Mouse (Mus musculus) intestine, embryonic 16.5 days (tissue): ENCODE results near the gene Aldh1l1. TPM values are rescaled to one million over a fixed set of nuclear protein-coding genes. Genes with fewer than 3 reads are reported as not detected.

Experiments used
- ATAC-seq: fragments of 200-750 bp; cut with Nextera tagmentation; 2 replicates; pipeline ENCODE4 v1.8.0; 2017; ENCODE audit warnings: moderate TSS enrichment, moderate library complexity
- H3K27ac ChIP-seq: fragments of 300-500 bp; sonication (generic); 2 replicates; pipeline ENCODE4 v1.5.1; 2014; ENCODE audit warnings: mild to moderate bottlenecking, low read length
- H3K27me3 ChIP-seq: fragments of 300-500 bp; sonication (generic); replicated peaks from 2 replicates; pipeline ENCODE4 v1.6.1; 2014; ENCODE audit warnings: low read length, control low read depth, mixed read lengths; ENCODE audit not compliant: control insufficient read depth, insufficient read depth
- H3K36me3 ChIP-seq: fragments of 300-500 bp; sonication (generic); 2 replicates; pipeline ENCODE4 v1.6.1; 2014; ENCODE audit warnings: low read length, control low read depth; ENCODE audit not compliant: control insufficient read depth, insufficient read depth
- H3K4me1 ChIP-seq: fragments of 300-500 bp; sonication (generic); 2 replicates; pipeline ENCODE4 v1.6.1; 2014; ENCODE audit warnings: low read length, control low read depth, mixed read lengths; ENCODE audit not compliant: control insufficient read depth, insufficient read depth
- H3K4me2 ChIP-seq: fragments of 300-500 bp; sonication (generic); 2 replicates; pipeline ENCODE4 v1.6.1; 2014; ENCODE audit warnings: low read depth, low read length, control low read depth
- H3K4me3 ChIP-seq: fragments of 300-500 bp; sonication (generic); 2 replicates; pipeline ENCODE4 v1.5.1; 2014; ENCODE audit warnings: mild to moderate bottlenecking, low read length
- H3K9ac ChIP-seq: fragments of 300-500 bp; sonication (generic); 2 replicates; pipeline ENCODE4 v1.6.1; 2014; ENCODE audit warnings: low read depth, low read length
- H3K9me3 ChIP-seq: fragments of 300-500 bp; sonication (generic); 2 replicates; pipeline ENCODE4 v1.6.1; 2016; ENCODE audit warnings: low read length, control low read depth; ENCODE audit not compliant: control insufficient read depth
- WGBS: fragments of 180-500 bp; shearing (Covaris S2); extraction: QIAGEN DNeasy Blood & Tissue Kit; methylation state at CpG from one replicate; pipeline ENCODE4 v1.1.7; 2014; 5-methylcytosine and 5-hydroxymethylcytosine counted together
- polyA plus RNA-seq: library from polyadenylated mRNA; unstranded; fragments of >200 nt; fragmentation: Nextera tagmentation; extraction: Ambion mirVana; gene quantifications from 2 replicates; pipeline ENCODE4 v1.2.1, GENCODE M21; 2015

Aldh1l1 gene
- polyA plus RNA-seq, 1 experiment from 2014 or later = 27.4 TPM

DNA sequence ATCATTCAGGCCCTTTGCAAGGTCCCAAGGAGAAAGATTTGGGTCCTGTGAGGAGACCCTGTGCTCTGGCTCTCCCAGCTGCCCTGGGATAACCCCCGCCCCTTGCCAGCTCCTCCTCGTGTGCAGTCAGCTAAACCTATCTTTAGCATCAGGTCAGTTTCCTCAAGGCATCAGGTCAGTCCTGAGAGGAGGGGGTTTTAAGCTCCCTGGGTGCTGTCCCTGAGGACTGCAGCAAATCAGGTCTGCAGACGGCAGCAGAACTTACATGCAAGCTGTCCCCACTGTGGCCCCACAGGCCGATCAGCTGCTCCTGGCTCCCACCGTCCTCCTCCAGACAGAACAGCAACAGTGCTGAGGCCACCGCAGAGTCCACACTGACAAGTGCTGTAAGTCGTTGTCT is 115.5 kb downstream of the Aldh1l1 start:
- Histone ChIP-seq H3K4me3 (no peak overlapping the region), H3K9me3 (no peaks in the 10 kb centered on the region), H3K36me3 (no peaks in the 10 kb centered on the region), H3K4me2 (no peak overlapping the region), H3K4me1 (peaks cover 4% of the 10 kb centered on the region; the same call in 1 of the 2 replicates), H3K27me3 (no peaks in the 10 kb centered on the region), H3K27ac (no peak overlapping the region), H3K9ac (no peak overlapping the region)
- ATAC-seq = no peak
- 55% methylated on average over 7 of the region's 7 CpGs for WGBS

DNA sequence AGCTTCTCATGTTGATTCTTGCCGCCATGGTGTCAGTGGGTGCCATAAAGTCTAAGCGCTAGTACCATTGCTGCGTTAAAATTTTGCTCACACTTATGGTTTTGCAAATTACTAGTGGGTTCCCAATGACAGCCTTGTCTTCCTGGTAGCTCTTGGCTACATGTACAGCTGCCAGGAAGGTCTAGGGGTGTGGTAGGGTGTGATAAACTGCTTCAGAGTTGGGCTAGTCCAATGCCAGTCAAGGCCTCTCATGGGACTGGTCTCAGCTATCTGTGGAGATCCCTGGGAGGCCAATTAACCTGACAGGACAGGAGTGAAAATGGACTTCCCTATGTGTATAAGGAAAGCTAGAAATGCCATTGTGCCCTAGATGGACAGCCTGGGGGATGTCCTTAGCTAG is 116.1 kb downstream of the Aldh1l1 start:
- H3K4me3 ChIP-seq = no peak overlapping the region
- no peak overlapping the region for H3K9ac ChIP-seq
- ATAC-seq = no peak
- no peaks in the 10 kb centered on the region for H3K9me3 ChIP-seq
- no peak overlapping the region for H3K27ac ChIP-seq
- no peaks in the 10 kb centered on the region for H3K27me3 ChIP-seq
- 93% methylated on average over 3 of the region's 3 CpGs for WGBS
- H3K4me1 ChIP-seq = peaks cover 4% of the 10 kb centered on the region; the same call in 1 of the 2 replicates
- H3K4me2 ChIP-seq = no peak overlapping the region
- no peaks in the 10 kb centered on the region for H3K36me3 ChIP-seq

DNA sequence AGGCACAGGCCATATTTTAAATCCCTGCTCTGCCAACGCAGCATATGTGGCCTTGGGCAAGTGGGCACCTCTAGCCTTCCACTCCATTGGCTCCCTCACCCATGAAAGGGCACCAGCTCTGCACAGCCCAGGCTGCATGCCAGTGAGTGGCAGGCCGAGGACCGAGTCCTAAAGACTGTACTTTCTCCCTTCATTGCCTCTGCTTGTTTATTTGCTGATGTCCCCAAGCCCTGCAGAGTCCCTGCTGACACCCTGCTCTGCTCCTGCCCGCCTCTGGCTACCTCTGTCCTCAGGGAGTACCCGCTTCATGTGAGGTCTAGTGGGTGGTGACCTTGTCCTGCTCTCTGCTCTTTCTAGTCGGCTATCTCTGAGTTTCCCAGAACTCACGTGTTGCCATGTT is 116.9 kb downstream of the Aldh1l1 start:
- H3K36me3 ChIP-seq = no peaks in the 10 kb centered on the region
- ATAC-seq = no peak
- H3K9me3 ChIP-seq = no peaks in the 10 kb centered on the region
- no peak overlapping the region for H3K9ac ChIP-seq
- no peak overlapping the region for H3K27ac ChIP-seq
- no peak overlapping the region for H3K4me3 ChIP-seq
- no peak overlapping the region for H3K4me2 ChIP-seq
- 69% methylated on average over 7 of the region's 7 CpGs for WGBS
- H3K27me3 ChIP-seq = no peaks in the 10 kb centered on the region
- peaks cover 4% of the 10 kb centered on the region; the same call in 1 of the 2 replicates for H3K4me1 ChIP-seq

DNA sequence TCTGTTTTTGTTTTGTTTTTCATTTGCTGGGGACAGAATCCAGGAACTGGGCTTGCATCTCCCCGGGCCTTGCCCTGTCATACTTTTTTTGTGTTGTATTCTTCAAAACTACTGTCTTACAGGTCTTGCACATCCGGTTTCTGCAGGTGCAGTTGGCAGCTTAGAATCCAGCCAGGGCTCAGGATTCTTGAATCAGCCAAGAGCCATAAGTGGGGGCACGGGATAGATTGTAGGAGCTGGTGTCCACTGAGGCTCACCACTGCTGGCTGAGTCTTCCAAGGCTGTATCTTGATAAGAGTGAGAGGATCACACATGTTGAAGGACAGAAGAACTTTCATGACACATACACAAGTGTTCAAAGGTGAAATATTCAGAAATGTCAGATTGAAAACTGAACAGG is 117.9 kb downstream of the Aldh1l1 start:
- peak overlapping the region; percentile 68; the same call in 1 of the 2 replicates for H3K9ac ChIP-seq
- H3K4me1 ChIP-seq = peaks cover 4% of the 10 kb centered on the region; the same call in 1 of the 2 replicates
- ATAC-seq = no peak
- peak overlapping the region; percentile 52; the same call in 1 of the 2 replicates for H3K4me2 ChIP-seq
- H3K36me3 ChIP-seq = no peaks in the 10 kb centered on the region
- H3K9me3 ChIP-seq = no peaks in the 10 kb centered on the region
- peak overlapping the region; percentile 54; the same call in 1 of the 2 replicates for H3K4me3 ChIP-seq
- 63% methylated on average over 3 of the region's 3 CpGs for WGBS
- H3K27me3 ChIP-seq = no peaks in the 10 kb centered on the region
- no peak overlapping the region for H3K27ac ChIP-seq

DNA sequence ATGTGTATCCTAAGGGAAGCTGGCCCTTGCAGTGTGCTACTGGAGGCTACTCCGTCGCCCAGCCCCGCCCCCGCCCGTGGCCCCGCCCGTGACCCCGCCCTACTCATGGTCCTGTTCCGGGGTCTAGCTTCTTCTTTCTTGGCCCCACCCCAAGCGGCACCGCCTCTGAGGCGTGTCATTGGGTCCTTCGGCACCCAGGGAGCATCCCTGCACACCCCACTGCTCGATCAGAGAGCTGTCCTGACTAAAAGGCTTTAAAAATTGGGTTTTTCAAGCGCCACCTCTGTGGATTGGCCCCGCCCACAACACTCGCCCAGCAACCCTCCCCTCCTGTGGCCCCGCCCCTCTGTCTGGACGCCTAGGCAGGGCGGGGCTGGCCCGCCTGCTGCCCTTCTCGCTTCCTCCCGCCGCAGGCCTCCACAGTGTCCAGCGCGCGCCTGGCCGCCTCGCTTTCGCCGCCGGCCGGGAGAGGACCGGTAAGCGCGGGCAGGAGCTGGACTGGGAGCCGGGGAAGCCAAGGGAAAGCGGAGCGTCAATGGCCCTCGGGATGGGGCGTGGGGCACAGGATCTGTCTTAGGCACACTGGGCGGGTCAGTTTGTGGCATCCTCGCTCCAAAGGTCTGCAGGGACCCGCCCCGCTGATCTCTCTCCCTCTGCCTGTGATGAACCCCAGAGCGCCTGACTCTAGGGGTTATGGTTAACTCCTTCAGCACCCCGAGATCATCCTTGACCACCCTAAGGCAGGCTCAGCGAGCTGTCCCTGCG is 118.5 kb downstream of the Aldh1l1 start, which contains the start of gene Slc41a3:
TSS of gene Slc41a3 (plus strand) at position 193 of the 765 bp plus-strand sequence.
- Histone ChIP-seq H3K4me3 (peak within 1 kb of the TSS; percentile 54), H3K27me3 (no peaks in the 10 kb centered on the region), H3K4me1 (peaks cover 4% of the 10 kb centered on the region; the same call in 1 of the 2 replicates), H3K9me3 (no peaks in the 10 kb centered on the region), H3K36me3 (no peaks in the 10 kb centered on the region), H3K9ac (peak within 1 kb of the TSS; percentile 68), H3K27ac (0 out of 2 replicates have a peak within 1 kb of the TSS, but pooled peaks have one; percentile 47), H3K4me2 (peak within 1 kb of the TSS; percentile 52)
- ATAC-seq = peak; percentile 96
- under 1% methylated on average over 48 of the region's 49 CpGs for WGBS

DNA sequence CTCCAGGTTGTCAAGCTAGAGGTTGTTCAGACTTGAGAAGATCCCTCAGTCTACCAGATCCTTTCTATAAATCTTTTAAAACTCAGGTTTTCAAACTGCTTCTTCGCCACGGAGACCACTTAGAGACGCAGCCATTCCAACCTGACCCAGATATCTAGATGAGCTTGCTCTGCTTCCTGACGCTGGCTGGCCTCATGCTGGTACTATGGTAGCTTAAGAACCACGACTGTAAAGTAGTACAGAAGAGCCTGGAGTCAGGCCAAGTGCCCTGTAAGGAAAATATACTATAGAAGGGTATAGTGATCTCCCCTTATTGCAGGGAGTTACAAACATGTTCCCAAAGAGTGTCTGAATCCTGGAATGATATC is 119.1 kb downstream of the Aldh1l1 start:
- no peaks in the 10 kb centered on the region for H3K36me3 ChIP-seq
- H3K27ac ChIP-seq = no peak overlapping the region
- H3K4me1 ChIP-seq = peaks cover 4% of the 10 kb centered on the region; the same call in 1 of the 2 replicates
- WGBS = 15% methylated on average over 5 of the region's 5 CpGs
- H3K9me3 ChIP-seq = no peaks in the 10 kb centered on the region
- H3K27me3 ChIP-seq = no peaks in the 10 kb centered on the region
- H3K4me2 ChIP-seq = peak overlapping the region; percentile 52
- peak overlapping the region; percentile 54 for H3K4me3 ChIP-seq
- H3K9ac ChIP-seq = peak overlapping the region; percentile 68
- ATAC-seq = no peak

DNA sequence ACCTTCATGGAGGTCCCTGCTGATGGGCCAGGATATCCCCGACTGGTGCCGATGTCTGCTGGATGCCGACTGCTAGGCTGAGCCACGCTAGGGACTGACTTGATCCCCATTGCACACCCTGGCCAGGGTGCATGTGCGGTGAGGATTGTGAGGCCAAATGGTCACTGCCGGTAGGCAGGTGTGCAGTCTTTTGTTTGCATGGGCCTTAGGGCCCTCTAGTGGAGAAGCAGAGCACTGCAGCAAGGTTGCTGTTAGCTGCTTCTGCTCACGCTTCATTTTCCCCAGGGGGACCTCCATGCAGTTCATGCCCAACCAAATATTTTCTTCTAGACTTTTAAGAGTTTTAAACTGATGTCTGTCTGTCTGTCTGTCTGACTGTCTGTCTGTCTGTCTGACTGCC is 120.3 kb downstream of the Aldh1l1 start:
- H3K4me3 ChIP-seq = no peak overlapping the region
- 36% methylated on average over 7 of the region's 7 CpGs for WGBS
- no peak overlapping the region for H3K4me2 ChIP-seq
- H3K36me3 ChIP-seq = no peaks in the 10 kb centered on the region
- ATAC-seq = no peak
- H3K4me1 ChIP-seq = peaks cover 4% of the 10 kb centered on the region; the same call in 1 of the 2 replicates
- no peak overlapping the region for H3K9ac ChIP-seq
- no peaks in the 10 kb centered on the region for H3K9me3 ChIP-seq
- H3K27ac ChIP-seq = no peak overlapping the region
- H3K27me3 ChIP-seq = no peaks in the 10 kb centered on the region

DNA sequence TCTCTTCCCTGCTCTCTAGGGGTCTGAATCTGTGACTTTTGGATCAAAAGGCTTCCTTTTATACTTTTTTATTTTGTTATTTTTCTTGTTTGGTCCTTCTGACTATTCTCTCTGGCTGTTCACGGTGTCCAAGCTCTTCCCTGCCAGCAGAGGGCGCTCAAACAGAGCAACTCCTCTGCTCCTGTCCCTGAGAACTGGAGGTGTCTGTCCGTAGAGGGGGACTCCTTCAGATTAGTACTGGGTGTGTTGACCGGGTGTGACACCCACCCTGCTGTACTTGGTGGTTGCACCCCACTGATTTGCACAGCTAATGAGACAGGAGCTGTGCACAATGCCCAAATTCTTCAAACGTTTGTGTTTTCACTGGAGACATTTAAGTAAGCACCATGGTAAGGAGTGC is 121.0 kb downstream of the Aldh1l1 start:
- H3K4me2 ChIP-seq = no peak overlapping the region

DNA sequence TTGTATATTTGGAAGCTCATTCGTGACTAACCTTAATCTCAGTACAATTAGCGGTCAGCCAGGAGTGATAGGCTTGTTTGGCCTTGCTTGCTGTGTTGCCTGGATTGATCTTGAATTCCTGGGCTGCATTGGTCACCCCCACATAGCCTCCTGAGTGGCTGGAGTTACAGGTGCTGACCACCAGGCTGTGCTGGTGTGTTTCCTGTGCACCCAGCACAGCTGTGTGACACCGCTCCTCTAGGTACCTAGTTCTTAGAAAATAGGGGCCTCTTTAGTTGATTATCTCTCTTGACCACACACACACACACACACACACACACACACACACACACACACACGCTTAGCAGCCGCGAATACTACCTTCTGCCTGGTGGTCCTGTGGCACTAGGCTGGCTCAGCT is 122.0 kb downstream of the Aldh1l1 start:
- no peaks in the 10 kb centered on the region for H3K36me3 ChIP-seq
- peaks cover 4% of the 10 kb centered on the region; the same call in 1 of the 2 replicates for H3K4me1 ChIP-seq
- no peak overlapping the region for H3K9ac ChIP-seq
- no peak for ATAC-seq
- no peaks in the 10 kb centered on the region for H3K9me3 ChIP-seq
- no peak overlapping the region for H3K27ac ChIP-seq
- H3K4me3 ChIP-seq = no peak overlapping the region
- WGBS = 54% methylated on average over 6 of the region's 6 CpGs
- no peaks in the 10 kb centered on the region for H3K27me3 ChIP-seq
- no peak overlapping the region for H3K4me2 ChIP-seq

More for the DNA sequence above, 121.0 kb downstream of the Aldh1l1 start:
- peaks cover 4% of the 10 kb centered on the region; the same call in 1 of the 2 replicates for H3K4me1 ChIP-seq
- H3K36me3 ChIP-seq = no peaks in the 10 kb centered on the region
- no peak overlapping the region for H3K4me3 ChIP-seq
- WGBS = 17% methylated on average over 5 of the region's 5 CpGs
- no peaks in the 10 kb centered on the region for H3K9me3 ChIP-seq
- no peak for ATAC-seq
- no peak overlapping the region for H3K9ac ChIP-seq
- H3K27me3 ChIP-seq = no peaks in the 10 kb centered on the region
- no peak overlapping the region for H3K27ac ChIP-seq
